Mouse (Mus musculus): ENCODE results near the gene Bet1l. TPM values are rescaled to one million over a fixed set of nuclear protein-coding genes. Genes with fewer than 3 reads are reported as not detected.
A peak's percentile ranks its signal among the peaks of the same experiment; 100 is the strongest.

The Bet1l gene
- total RNA-seq, 2 experiments from 2014 or later, result 25.4 to 27.2 TPM

DNA sequence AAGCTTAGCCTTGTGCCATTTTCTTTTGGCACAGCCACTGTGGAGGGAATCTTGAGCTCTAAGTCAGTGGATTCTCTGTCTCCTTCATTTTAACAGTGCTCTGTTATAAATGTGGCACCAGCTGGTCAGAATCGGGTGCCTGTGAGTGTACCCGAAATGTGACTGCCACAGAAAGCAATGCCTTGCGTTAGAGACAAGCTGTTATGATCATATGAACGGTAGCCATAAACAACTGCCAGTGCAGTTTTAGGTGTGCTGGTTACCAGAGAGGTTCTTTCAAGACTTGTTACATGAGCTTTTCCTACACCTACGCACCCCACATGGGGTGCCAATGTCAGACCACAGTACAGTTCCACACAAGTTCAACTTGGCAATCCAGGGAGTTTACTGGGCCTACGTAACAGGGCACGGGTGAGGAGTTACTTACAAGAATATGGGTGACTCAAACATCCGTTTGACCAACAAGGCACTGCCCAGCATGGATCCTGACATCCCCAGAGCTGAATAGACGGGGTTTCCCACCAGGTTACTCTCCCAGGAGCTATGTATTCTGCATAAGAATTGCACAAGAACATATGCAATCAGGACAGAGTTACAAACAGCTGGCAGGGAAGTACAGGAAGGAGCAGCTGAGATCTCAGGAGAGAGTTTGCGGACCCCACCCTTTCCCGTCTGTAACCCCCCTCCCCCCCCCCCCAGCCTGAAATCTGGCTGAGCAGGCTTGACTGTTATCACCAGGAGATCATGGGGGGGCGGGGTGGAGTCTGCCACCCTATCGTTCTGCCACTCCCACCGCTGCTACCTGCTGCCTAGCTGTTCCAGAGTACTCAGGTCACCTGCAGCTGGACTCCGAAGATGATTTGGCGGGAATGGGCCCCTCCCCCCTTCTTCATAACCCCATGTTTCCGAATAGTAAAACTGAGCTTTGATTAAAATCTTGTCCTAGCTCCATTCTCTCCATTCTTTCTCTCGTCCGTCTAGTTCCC lies 16.3 kb downstream of the Bet1l start:
- DNase-seq (ENCODE audit: low spot score in 2 of 2), result no peak
- intact Hi-C loops (cut with DNase I), result loop anchor here (10.0 kb wide), 1 partner anchor 334 kb away; the partner anchor contains the start of gene Rnh1

DNA sequence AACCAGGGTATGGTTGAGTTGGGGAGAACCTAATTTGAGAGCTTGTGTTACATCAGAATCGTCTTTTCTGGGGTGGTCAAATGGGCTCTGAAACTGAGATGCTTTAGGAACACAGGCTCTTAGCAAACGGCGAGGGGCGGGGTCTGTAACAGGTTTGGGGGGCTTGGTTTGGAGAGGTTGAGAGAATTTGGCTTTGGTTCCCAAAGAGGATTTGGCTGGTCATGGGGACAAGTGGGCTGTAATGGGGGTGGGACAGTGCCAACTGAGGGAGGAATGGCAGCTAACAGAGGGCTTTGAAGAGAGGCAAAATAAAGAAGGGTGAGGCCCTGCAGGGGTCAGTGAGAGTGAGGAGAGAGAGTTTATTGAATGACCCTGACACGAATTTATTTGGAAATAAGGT lies 17.8 kb downstream of the Bet1l start:
- intact Hi-C loops (cut with DNase I), result no loop called here

DNA sequence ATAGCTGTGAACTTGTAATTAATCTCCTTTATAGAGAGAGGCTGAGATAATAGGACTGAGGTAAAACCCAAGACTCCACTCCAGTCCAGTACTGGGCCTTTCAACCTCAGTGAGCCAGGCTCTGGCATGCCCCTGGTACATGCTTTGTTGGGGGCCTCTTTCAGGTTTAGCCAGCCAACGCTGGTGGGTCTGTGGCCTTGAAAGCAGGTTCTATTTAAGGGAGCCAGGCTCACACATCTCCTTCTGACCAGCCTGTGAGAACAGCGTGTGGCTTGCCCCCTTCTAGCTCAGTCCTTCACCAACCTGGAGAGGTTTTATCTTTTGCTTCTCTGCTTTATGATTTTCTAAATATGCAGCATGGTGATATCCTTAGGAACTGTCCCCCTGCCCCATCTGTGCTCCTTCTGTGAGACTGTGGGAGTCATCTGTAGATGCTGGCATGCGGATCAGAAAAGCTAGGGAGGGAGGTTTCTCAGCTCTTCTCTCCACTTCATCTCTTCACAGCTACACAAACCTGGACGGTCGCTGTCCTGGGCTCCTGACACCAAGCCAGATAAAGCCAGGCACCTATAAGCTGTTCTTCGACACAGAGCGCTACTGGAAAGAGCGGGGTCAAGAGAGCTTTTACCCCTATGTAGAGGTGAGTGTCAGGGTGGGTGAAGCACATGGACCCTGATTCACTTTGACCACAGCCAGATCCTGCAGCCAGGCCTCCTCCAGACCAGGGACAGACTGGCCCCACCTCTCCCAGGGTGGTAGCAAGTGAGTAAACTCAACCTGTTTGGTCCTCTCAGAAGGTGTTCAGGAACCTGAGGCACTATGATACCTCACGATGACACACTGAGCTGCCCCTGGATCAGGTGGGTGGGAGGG lies 20.9 kb downstream of the Bet1l start:
- intact Hi-C loops (cut with DNase I), result no loop called here
- peak; percentile 35 to 71 for DNase-seq (ENCODE audit: low spot score in 2 of 2)

More for the DNA sequence above, 17.8 kb downstream of the Bet1l start:
- no peak for DNase-seq (ENCODE audit: low spot score in 2 of 2)

DNA sequence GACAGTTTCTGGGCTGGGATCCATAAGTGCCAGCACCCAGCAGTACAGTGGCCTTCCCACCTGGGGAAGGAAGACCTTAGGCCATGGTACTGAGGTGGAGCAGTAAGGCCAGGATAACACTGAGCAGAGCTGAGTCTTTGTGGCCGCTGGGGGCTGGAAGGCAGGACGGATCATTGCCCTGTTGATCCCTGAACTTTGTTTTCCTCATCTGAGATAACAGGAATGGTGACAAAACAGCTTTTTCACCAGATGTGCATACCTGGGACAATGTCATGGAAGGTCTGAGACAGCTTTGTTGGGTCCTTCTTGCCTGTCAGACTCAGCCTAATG lies 21.7 kb downstream of the Bet1l start:
- intact Hi-C loops (cut with DNase I), result no loop called here

DNA sequence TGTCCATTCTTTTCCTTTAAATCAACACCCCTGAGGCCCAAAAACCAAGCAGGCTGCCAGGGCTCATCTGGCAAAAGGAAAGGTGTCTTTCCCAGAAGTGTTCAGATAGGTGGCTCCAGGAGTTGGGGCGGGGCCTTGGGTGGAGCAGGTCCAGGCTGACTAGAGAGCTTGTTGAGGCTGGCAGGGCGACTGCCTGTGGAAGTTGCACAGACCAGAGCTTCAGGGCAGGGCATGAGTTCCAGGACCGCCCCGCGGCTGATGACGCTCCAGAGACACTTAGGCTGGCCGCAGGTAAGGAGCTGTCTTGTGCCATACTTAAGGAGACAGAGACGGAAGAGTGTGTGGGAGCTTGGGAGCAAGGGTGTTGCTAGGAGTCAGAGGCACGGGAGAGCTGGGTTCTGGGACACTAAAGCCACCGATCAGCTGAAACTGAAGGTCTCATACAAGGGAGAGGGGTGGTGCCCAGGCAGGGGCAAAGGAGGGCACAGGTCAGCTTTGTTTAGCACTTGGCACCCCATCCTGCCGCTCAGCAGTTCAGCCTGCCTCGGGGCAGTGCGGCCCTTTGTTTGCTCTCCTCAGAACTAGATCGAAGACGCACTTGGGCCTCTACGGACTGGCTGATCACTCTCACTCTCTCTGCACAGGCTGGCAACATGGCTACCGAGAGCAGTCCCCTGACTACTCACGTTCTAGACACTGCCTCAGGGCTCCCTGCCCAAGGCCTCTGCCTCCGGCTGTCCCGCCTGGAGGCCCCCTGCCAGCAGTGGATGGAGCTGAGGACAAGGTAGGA lies 22.2 kb downstream of the Bet1l start, which contains the start of gene Urah:
TSS of gene Urah (plus strand) at position 51 of the 790 bp plus-strand sequence.
- intact Hi-C loops (cut with DNase I), result no loop called here

More for the DNA sequence above, 21.7 kb downstream of the Bet1l start:
- no peak for DNase-seq (ENCODE audit: low spot score in 2 of 2)

DNA sequence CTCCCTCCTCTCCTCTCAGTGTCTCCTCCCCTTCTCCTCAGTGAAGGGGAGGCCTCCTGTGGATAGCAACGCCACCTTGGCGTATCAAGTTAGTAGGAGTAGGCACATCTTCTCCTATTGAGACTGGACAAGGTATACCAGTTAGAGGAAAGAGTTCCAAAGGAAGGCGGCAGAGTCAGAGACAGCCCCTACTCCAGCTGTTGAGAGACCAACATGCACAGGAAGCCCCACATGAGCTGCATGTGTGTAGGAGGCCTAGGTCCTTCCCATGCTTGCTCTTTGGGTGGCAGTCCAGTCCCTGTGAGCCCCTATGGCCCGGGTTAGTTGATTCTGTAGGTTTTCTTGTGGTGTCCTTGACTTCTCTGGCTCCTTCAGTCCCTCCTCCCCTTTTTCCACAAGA lies 24.0 kb downstream of the Bet1l start:
- no peak for DNase-seq (ENCODE audit: low spot score in 2 of 2)
- intact Hi-C loops (cut with DNase I), result no loop called here

More for the DNA sequence above, 22.2 kb downstream of the Bet1l start, which contains the start of gene Urah:
- no peak for DNase-seq (ENCODE audit: low spot score in 2 of 2)

DNA sequence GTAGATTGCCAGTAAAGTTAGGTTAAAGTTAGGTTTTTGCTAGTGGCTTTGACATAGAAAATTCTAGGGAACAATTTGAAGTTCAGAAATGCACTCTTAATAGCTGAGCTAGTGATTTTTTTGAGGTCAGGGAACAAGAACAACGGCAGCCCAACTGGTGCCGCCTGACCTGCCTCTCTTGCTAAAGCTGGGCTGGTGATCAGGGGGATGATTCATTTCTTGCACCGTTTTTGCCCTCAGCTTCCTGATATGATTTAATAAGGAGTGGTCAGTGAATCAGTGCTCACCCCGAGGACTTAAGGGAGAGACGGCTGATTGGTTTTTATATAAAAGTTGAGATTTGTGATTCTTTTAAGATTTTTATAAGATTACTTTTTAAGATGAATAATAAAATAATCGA lies 25.9 kb downstream of the Bet1l start:
- intact Hi-C loops (cut with DNase I), result no loop called here
- DNase-seq (ENCODE audit: low spot score in 2 of 2), result no peak

DNA sequence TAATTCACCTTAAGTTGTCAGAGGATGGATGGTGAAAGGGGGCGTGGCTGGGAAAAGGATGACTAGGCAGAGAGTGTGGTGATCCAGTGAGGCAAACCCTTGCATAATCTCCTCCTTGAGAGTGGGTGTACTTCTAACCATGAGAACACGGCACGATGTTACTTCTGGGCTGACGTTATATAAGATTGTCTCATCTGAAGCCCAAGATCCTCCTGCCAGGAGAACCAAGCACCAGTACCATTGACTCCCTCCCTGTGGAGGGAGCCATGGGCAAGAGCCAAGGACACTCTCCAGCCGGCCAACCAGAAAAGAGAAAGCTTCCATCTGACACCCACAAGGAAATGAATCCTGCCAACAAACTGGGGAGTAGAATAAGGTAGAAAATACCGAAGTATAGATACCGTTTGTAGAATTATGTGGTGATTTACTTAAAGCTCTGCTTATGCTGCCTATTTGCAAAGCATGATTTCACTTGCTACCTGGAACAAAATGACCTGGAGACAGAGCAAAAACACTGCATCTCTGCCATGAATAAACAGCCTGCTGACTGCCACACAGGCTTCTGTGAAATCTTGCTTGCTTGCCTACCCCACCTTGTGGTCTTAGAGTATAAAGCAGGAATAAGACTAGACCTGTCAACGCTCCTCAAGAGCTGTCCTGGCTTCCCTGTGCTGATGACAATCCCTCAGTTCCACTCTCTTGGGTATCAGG lies 29.1 kb downstream of the Bet1l start:
- DNase-seq (ENCODE audit: low spot score in 2 of 2), result peak; percentile 62 to 91
- intact Hi-C loops (cut with DNase I), result loop anchor here (5.0 kb wide), 3 partner anchors 641 to 746 kb away; partner anchors contain the start of genes Caly and Sprn

DNA sequence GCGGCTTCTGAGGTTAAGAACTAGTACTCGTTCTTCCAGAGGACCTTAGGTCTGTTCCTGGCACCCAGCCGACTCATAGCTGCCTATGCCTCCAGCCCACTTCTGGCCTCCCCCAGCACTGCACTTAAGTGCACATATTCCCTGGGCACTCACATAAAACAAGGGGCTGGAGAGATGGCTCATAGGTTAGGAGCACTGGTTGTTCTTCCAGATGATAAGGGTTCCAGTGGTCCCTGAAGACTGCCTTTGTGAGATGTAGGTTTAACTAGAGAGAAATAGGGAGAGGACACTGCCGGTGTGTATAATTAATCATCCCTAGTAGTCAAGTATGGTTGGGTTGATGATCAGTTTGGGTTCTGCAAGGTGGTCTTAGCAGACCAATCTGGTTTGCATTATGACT lies 34.6 kb downstream of the Bet1l start:
- no peak for DNase-seq (ENCODE audit: low spot score in 2 of 2)
- intact Hi-C loops (cut with DNase I), result no loop called here

DNA sequence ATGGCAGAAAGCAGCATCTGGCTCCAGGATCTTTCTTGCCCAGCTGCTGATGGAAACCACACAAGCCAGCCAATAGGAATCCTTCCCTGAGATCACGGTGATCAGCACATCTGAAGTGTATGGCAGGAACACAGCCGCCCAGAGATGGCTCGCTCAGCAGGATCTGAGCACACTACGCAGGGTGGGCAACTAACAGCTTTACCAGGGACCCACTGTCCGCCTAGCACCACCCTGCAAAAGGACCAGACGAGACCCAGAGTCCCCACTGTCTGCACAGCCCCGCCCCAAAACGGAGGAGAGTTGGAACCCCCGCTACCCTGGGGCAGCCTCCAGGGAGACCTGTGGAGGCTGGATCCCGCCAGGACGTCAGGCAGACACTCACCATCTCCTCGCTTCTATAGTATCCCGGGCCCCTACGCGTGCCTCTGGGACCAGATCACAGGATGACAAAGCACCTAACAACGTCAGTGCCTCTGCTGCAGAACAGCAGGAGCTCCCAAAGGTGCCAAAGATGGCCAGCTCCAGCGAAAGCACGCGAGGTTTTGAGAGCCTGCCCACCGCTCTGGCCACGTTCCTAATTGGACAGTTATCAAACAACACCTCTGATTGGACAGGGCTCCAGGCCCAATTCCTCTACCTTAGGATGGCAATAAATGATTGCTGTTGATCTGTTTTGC lies 35.6 kb downstream of the Bet1l start, which contains the start of gene Zfp941:
TSS of gene Zfp941 (minus strand) at position 526 of the 677 bp plus-strand sequence.
- DNase-seq (ENCODE audit: low spot score in 2 of 2), result peak; percentile 73 to 84
- intact Hi-C loops (cut with DNase I), result no loop called here

DNA sequence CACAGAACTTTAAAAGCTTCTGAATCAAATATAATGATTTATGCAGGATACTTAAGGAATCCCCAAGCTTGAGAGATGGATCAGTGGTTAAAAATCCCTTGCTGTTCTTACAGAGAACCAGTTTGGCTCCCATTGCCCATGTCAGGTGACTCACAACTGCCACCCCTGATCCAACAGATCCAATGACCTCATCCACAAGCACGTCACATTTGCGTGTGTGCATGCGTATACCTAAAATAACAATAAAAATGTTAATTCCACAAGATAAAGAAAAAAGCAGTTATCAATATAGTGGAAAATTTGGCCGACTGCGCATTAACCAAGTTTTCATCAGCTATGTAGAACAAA lies 36.1 kb downstream of the Bet1l start:
- no peak for DNase-seq (ENCODE audit: low spot score in 2 of 2)
- intact Hi-C loops (cut with DNase I), result no loop called here

DNA sequence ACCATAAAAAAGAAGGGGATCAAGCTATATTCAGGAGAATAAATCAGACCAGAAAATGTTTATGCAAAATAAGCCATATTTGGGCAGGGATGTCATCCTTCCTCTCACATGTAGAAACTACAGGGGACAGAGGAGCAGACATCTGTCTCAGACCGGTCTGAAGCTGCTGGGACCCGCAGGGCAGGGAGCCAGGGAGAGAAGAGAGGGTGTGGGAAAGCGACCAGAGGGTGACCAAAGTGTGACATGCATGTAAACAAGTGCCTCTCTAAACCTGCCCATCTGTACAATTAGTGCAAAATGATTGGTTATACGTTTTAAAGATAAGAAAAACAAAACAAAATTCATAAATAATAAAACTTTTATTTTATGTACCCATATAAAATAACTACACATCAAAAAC lies 37.2 kb downstream of the Bet1l start:
- intact Hi-C loops (cut with DNase I), result no loop called here
- DNase-seq (ENCODE audit: low spot score in 2 of 2), result no peak

DNA sequence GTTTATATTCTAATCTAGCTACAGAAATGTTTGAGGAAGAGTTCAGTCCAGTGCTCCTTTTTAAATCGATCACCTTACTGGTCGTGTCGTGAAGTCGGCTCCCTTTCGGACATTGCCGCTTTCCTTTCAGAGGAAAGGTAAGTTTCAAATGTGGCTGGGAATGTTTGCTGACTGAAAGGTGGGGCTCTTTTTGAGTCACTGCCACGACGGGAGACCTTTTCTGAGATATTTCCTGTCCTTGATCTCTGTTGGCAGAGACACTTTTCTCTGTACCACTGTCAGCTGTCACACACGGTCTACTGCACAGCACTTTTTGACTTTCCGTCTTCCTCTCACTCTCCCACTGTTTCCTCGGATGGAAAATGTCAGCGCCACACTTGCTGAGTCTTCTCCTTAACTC lies 44.5 kb downstream of the Bet1l start:
- no peak for DNase-seq (ENCODE audit: low spot score in 2 of 2)
- intact Hi-C loops (cut with DNase I), result no loop called here

DNA sequence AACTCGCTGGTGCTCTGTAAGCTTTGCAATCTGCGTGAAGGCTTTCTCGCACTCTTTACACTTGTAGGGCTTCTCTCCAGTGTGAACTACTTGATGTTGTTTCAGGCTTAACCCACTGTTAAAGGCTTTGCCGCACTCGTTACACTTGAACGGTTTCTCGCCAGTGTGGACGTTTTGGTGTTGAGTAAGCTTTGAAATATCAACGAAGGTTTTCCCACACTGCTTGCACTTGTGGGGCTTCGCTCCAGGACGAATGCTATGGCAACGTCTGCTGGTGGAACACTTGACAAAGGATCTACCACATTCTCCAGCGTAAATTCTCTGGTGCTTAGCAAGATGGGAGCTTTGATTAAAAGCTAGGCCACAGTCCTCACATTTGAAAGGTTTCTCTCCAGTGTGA lies 45.7 kb downstream of the Bet1l start:
- DNase-seq (ENCODE audit: low spot score in 2 of 2), result peak; percentile 27 to 57
- intact Hi-C loops (cut with DNase I), result no loop called here

DNA sequence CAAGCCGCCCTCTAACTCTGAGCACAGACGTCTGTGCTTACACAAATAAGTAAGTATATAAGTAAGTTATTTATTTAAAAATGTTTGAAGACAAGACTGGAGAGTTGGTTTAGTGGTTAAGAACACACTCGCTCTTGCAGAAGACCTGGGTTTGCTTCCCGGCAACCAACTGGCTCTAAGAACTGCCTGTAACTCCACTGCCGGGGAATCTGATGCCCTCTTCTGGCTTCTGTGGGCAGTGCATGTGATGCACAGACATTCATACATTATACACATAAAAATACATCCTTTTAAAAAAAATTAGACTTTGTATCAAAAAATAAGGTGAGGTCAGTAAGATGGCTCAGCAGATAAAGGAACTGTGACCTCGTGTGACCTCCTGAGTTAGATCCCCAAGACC lies 46.9 kb downstream of the Bet1l start:
- no peak for DNase-seq (ENCODE audit: low spot score in 2 of 2)
- intact Hi-C loops (cut with DNase I), result no loop called here

DNA sequence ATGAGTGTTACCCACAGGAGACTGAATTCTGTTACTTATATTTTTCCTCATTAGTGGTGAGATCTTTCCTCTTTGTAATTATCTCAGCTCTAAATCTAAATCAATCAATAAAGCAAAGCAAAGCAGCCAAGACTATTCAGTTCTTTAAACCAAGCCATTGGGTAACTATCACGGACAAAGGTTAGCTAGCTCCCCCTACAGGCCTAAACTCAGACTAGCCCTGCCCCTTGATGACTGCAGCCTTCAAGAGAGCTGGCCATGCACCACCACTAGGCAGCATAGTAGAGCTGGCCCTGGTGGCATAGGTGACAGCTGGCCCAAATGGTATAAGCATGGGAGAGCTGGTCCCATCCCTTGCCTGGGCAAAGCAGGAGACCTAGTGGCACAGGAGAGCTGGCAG lies 51.7 kb downstream of the Bet1l start:
- DNase-seq (ENCODE audit: low spot score in 2 of 2), result peak; percentile 59 to 62
- intact Hi-C loops (cut with DNase I), result no loop called here
